In genomic region chrX:50842046-50842445, GRCm38 (mm10) we compare ENCODE assay signal across 8 mouse cellular contexts. TPM values are rescaled to one million over a fixed set of nuclear protein-coding genes. Genes with fewer than 3 reads are reported as not detected.
A peak's percentile ranks its signal among the peaks of the same experiment; 100 is the strongest.
DNase-seq lines count a peak whose midpoint lies in the region; ATAC-seq and TF ChIP-seq lines count a peak whose summit lies in the region.

No protein-coding gene starts in this region.

- WGBS in heart, postnatal 0 days = 45% methylated on average over 9 of the region's 9 CpGs
- 56% methylated on average over 9 of the region's 9 CpGs for WGBS in hindbrain, postnatal 0 days
- WGBS in neural tube, embryonic 12.5 days = 39% methylated on average over 9 of the region's 9 CpGs

- ATAC-seq in heart, postnatal 0 days (ENCODE audit: insufficient read depth, low read depth) = no peak
- 0 out of 2 replicates have a peak, but pooled peaks have one; percentile 5 for ATAC-seq in hindbrain, postnatal 0 days
- no peak for ATAC-seq in neural tube, embryonic 12.5 days (ENCODE audit: low FRiP score, low read depth)

- no peak overlapping the region for H3K27ac ChIP-seq in heart, postnatal 0 days (ENCODE audit: low read depth)
- no peak overlapping the region for H3K27ac ChIP-seq in hindbrain, postnatal 0 days
- H3K27ac ChIP-seq in neural tube, embryonic 12.5 days = no peak overlapping the region

- H3K27me3 ChIP-seq in heart, postnatal 0 days (ENCODE audit: control insufficient read depth, insufficient read depth, low read length) = no peaks in the 10 kb centered on the region
- H3K27me3 ChIP-seq in hindbrain, postnatal 0 days (ENCODE audit: insufficient read depth, low read length) = no peaks in the 10 kb centered on the region; the same call in 1 of the 2 replicates
- H3K27me3 ChIP-seq in neural tube, embryonic 12.5 days (replicated peaks) = peaks cover 3% of the 10 kb centered on the region; the same call in 1 of the 2 replicates

- no peaks in the 10 kb centered on the region for H3K9me3 ChIP-seq in heart, postnatal 0 days (replicated peaks; ENCODE audit: control insufficient read depth, low read length)
- no peaks in the 10 kb centered on the region for H3K9me3 ChIP-seq in hindbrain, postnatal 0 days (ENCODE audit: low read length)
- no peaks in the 10 kb centered on the region for H3K9me3 ChIP-seq in neural tube, embryonic 12.5 days

- no peak for DNase-seq in heart, postnatal 0 days (ENCODE audit: low spot score)
- no peak for DNase-seq in heart, postnatal 10 days
- DNase-seq in T-cell, adult 2 months (ENCODE audit: low spot score) = peak; percentile 48
- DNase-seq in hindbrain, postnatal 0 days (ENCODE audit: low spot score) = no peak
- DNase-seq in right cerebral cortex, postnatal 36 days (ENCODE audit: low spot score in 2 of 2) = no peak
- no peak for DNase-seq in adrenal gland, postnatal 25 days
- DNase-seq in yolk sac, embryonic 10.5 days (ENCODE audit: low spot score) = no peak

- H3K4me1 ChIP-seq in heart, postnatal 0 days (ENCODE audit: control insufficient read depth, insufficient read depth) = no peaks in the 10 kb centered on the region
- no peaks in the 10 kb centered on the region for H3K4me1 ChIP-seq in hindbrain, postnatal 0 days (ENCODE audit: insufficient read depth, low read length)
- H3K4me1 ChIP-seq in neural tube, embryonic 12.5 days = no peaks in the 10 kb centered on the region

- no peak for TF ChIP-seq EP300 in heart, postnatal 0 days (IDR thresholded peaks at IDR 0.05; ENCODE audit: low read depth)

- H3K9ac ChIP-seq in heart, postnatal 0 days (replicated peaks; ENCODE audit: low read depth, low read length) = no peak overlapping the region
- H3K9ac ChIP-seq in hindbrain, postnatal 0 days (replicated peaks; ENCODE audit: low read length) = no peak overlapping the region
- H3K9ac ChIP-seq in neural tube, embryonic 12.5 days = no peak overlapping the region

- peak overlapping the region; percentile 52 for H3K4me3 ChIP-seq in heart, postnatal 0 days (ENCODE audit: low read depth, low read length)
- H3K4me3 ChIP-seq in hindbrain, postnatal 0 days (ENCODE audit: low read length) = peak overlapping the region; percentile 41; the same call in 1 of the 2 replicates
- H3K4me3 ChIP-seq in neural tube, embryonic 12.5 days = peak overlapping the region; percentile 39

- intact Hi-C loops in heart, postnatal 10 days (cut with DNase I) = loop anchor here (1.0 kb wide), 1 partner anchor 8 kb away; no protein-coding TSS in a partner anchor

- TF ChIP-seq CTCF in heart, postnatal 0 days (IDR thresholded peaks at IDR 0.05; ENCODE audit: low read depth) = no peak
- TF ChIP-seq CTCF in hindbrain, postnatal 0 days (IDR thresholded peaks at IDR 0.05; ENCODE audit: low read depth) = no peak

- no peaks in the 10 kb centered on the region for H3K36me3 ChIP-seq in heart, postnatal 0 days (replicated peaks; ENCODE audit: control insufficient read depth, insufficient read depth, low read length)
- no peaks in the 10 kb centered on the region for H3K36me3 ChIP-seq in hindbrain, postnatal 0 days (ENCODE audit: insufficient read depth, low read length)
- no peaks in the 10 kb centered on the region for H3K36me3 ChIP-seq in neural tube, embryonic 12.5 days

- peak overlapping the region; percentile 86 for H3K4me2 ChIP-seq in heart, postnatal 0 days (ENCODE audit: low read depth, low read length)
- H3K4me2 ChIP-seq in hindbrain, postnatal 0 days (ENCODE audit: low read depth, low read length) = peak overlapping the region; percentile 70
- peak overlapping the region; percentile 76 for H3K4me2 ChIP-seq in neural tube, embryonic 12.5 days (replicated peaks)

RNA-seq across cellular contexts. Expression of gene Stk26, which starts 1.2 kb away (rescaled TPM):
- 3.4 and 5.2 TPM in 2 replicates for total RNA-seq in heart, postnatal 0 days (2014; rRNA removed; ENCODE audit: low replicate concordance)
- 1.1 and 1.8 TPM in 2 replicates for polyA plus RNA-seq in heart, postnatal 0 days (2015; fragmentation: Nextera tagmentation; extraction: Ambion mirVana)
- total RNA-seq in heart, postnatal 10 days (2021) = 1 to 10 TPM; 2.6 to 3.0 TPM
- total RNA-seq in hindbrain, postnatal 0 days (2014; rRNA removed) = 0.50 and 1.3 TPM in 2 replicates
- 0.48 and 0.99 TPM in 2 replicates for polyA plus RNA-seq in hindbrain, postnatal 0 days (2015; fragmentation: Nextera tagmentation; extraction: Ambion mirVana)
- 2.3 and 3.2 TPM in 2 replicates for polyA plus RNA-seq in neural tube, embryonic 12.5 days (2016; fragmentation: Nextera tagmentation; extraction: Ambion mirVana)
- total RNA-seq in adrenal gland, postnatal 25 days (2021) = 2.2 and 2.3 TPM in 2 replicates
